Mouse (Mus musculus): Measurements from ENCODE around the gene Gm8180. TPM values are rescaled to one million over a fixed set of nuclear protein-coding genes. Genes with fewer than 3 reads are reported as not detected.
"Not testable (repeated sequence)": the region's sequence is repeated elsewhere in the genome, so short reads cannot be mapped to it uniquely, and the experiment has no call there.

Gm8180 gene
- polyA plus RNA-seq (2012; fragmentation: generic; extraction: Trizol): not detected
- long read RNA-seq, experiment 1: 0 reads
- long read RNA-seq, experiment 2: 0 reads

- H3K27me3 ChIP-seq (ENCODE audit: control insufficient read depth, insufficient read depth, insufficient read length); H3K79me3 ChIP-seq (ENCODE audit: low read depth); H3K79me2 ChIP-seq (ENCODE audit: control insufficient read depth, insufficient read depth); H3K36me3 ChIP-seq (ENCODE audit: control insufficient read depth, insufficient read depth); H3K4me3 ChIP-seq (ENCODE audit: insufficient read depth, poor library complexity, severe bottlenecking); H3ac ChIP-seq (ENCODE audit: control insufficient read depth, insufficient read length, low read depth): not testable (repeated sequence)
These were observed at the start of gene Gm8180 for GRCm38 (mm10) chr14:43784645-43785044. Gm8180 (minus strand) TSS chr14:43784745.

DNA sequence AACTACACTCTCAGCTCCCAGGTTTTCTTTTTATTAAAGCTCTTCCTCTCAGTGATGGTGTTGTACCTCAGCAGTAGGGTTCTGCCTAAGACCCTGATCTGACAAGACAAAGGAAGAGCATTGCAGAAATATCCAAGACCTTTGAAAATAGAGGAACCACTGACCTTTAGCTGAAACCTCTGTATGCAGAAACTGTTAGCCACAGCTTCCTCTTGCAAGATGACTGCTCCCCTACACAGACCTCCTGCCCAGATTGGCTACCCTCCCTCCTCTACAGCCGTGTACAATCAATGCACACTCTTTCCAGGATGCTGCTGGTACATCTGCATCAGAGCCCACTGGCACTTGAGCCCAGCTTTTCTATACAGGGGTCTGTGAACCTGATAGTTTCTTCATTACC, 45.8 kb upstream of the Gm8180 start:
- H3K27me3 ChIP-seq (ENCODE audit: control insufficient read depth, insufficient read depth, insufficient read length): not testable (repeated sequence)

GRCm38 (mm10) chr14:43824176-43824575, 39.6 kb upstream of the Gm8180 start:
- H3K79me2 ChIP-seq (ENCODE audit: control insufficient read depth, insufficient read depth); H3K36me3 ChIP-seq (ENCODE audit: control insufficient read depth, insufficient read depth); H3ac ChIP-seq (ENCODE audit: control insufficient read depth, insufficient read length, low read depth); H3K27me3 ChIP-seq (ENCODE audit: control insufficient read depth, insufficient read depth, insufficient read length); H3K79me3 ChIP-seq (ENCODE audit: low read depth); H3K4me3 ChIP-seq (ENCODE audit: insufficient read depth, poor library complexity, severe bottlenecking): not testable (repeated sequence)

More for the DNA sequence above, 45.8 kb upstream of the Gm8180 start:
- H3K4me3 ChIP-seq (ENCODE audit: insufficient read depth, poor library complexity, severe bottlenecking); H3K36me3 ChIP-seq (ENCODE audit: control insufficient read depth, insufficient read depth); H3K79me3 ChIP-seq (ENCODE audit: low read depth); H3ac ChIP-seq (ENCODE audit: control insufficient read depth, insufficient read length, low read depth); H3K79me2 ChIP-seq (ENCODE audit: control insufficient read depth, insufficient read depth): not testable (repeated sequence)

DNA sequence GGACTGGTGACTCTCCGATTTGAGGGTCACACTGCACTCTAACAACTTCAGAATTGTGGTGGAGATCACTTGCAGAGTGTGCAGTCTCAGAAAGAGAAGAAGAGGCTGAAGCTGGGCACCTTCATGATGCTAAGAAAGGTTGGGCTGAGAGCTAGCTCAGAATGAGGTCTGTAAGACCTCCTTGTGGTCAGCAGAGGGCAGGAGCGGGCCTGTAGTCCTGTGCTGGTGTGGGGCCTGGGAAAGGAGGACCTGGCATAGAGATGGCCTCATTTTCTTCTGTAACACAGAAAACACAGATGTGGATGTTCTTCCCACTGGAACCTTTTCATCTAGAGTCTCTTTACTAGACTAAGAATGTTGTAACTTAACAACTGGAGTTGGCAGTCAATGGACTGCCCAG, 37.3 kb upstream of the Gm8180 start:
- H3K79me3 ChIP-seq (ENCODE audit: low read depth); H3K27me3 ChIP-seq (ENCODE audit: control insufficient read depth, insufficient read depth, insufficient read length); H3K36me3 ChIP-seq (ENCODE audit: control insufficient read depth, insufficient read depth); H3K79me2 ChIP-seq (ENCODE audit: control insufficient read depth, insufficient read depth); H3K4me3 ChIP-seq (ENCODE audit: insufficient read depth, poor library complexity, severe bottlenecking); H3ac ChIP-seq (ENCODE audit: control insufficient read depth, insufficient read length, low read depth): not testable (repeated sequence)

DNA sequence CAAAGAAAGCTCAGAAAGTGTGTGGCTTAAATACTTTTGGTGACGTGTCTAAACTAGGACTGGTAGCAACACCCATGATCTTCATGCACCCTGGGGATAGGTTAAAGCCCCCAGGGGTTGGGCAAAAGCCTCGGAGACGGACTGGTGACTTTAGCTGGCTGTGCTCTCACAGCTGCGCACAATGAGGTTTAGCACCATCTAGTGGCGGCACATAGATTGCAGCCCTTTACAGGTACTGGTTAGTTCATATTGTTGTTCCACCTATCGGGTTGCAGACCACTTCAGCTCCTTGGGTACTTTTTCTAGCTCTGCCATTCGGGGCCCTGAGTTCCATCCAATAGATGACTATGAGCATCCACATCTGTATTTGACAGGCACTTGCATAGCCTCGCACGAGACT, 27.9 kb upstream of the Gm8180 start:
- not testable (repeated sequence) for H3K27me3 ChIP-seq (ENCODE audit: control insufficient read depth, insufficient read depth, insufficient read length); H3K79me2 ChIP-seq (ENCODE audit: control insufficient read depth, insufficient read depth); H3K36me3 ChIP-seq (ENCODE audit: control insufficient read depth, insufficient read depth); H3K79me3 ChIP-seq (ENCODE audit: low read depth); H3ac ChIP-seq (ENCODE audit: control insufficient read depth, insufficient read length, low read depth)
- peak; percentile 59 for TF ChIP-seq CTCF (IDR thresholded peaks at IDR 0.05; ENCODE audit: control insufficient read depth, insufficient read depth, insufficient read length)
- peak overlapping the region; percentile 29 for H3K4me3 ChIP-seq (ENCODE audit: insufficient read depth, poor library complexity, severe bottlenecking)

GRCm38 (mm10) chr14:43808142-43808541, 23.6 kb upstream of the Gm8180 start:
- H3K79me3 ChIP-seq (ENCODE audit: low read depth); H3K36me3 ChIP-seq (ENCODE audit: control insufficient read depth, insufficient read depth); H3K27me3 ChIP-seq (ENCODE audit: control insufficient read depth, insufficient read depth, insufficient read length); H3ac ChIP-seq (ENCODE audit: control insufficient read depth, insufficient read length, low read depth); H3K4me3 ChIP-seq (ENCODE audit: insufficient read depth, poor library complexity, severe bottlenecking); H3K79me2 ChIP-seq (ENCODE audit: control insufficient read depth, insufficient read depth): not testable (repeated sequence)
- peak; percentile 67 for TF ChIP-seq CEBPB (IDR thresholded peaks at IDR 0.05; ENCODE audit: low read depth)

- H3K4me3 ChIP-seq (ENCODE audit: insufficient read depth, poor library complexity, severe bottlenecking); H3ac ChIP-seq (ENCODE audit: control insufficient read depth, insufficient read length, low read depth); H3K27me3 ChIP-seq (ENCODE audit: control insufficient read depth, insufficient read depth, insufficient read length); H3K36me3 ChIP-seq (ENCODE audit: control insufficient read depth, insufficient read depth); H3K79me2 ChIP-seq (ENCODE audit: control insufficient read depth, insufficient read depth); H3K79me3 ChIP-seq (ENCODE audit: low read depth): not testable (repeated sequence)
These were observed 19.9 kb upstream of the Gm8180 start for GRCm38 (mm10) chr14:43804435-43804834.

- not testable (repeated sequence) for H3K4me3 ChIP-seq (ENCODE audit: insufficient read depth, poor library complexity, severe bottlenecking)
These were observed 12.4 kb upstream of the Gm8180 start for GRCm38 (mm10) chr14:43796905-43797470.

More at GRCm38 (mm10) chr14:43796905-43797470, 12.4 kb upstream of the Gm8180 start:
- not testable (repeated sequence) for H3K79me2 ChIP-seq (ENCODE audit: control insufficient read depth, insufficient read depth); H3K36me3 ChIP-seq (ENCODE audit: control insufficient read depth, insufficient read depth); H3K79me3 ChIP-seq (ENCODE audit: low read depth); H3ac ChIP-seq (ENCODE audit: control insufficient read depth, insufficient read length, low read depth); H3K27me3 ChIP-seq (ENCODE audit: control insufficient read depth, insufficient read depth, insufficient read length)
